Mouse (Mus musculus) cerebellum, postnatal 25 days (tissue): ENCODE measurements around the gene Cacna1e.
A peak's percentile ranks its signal among the peaks of the same experiment; 100 is the strongest.

Experiments
- DNase-seq, 2 experiments: peaks; one replicate each; pipeline ENCODE4 v3.0.0; 2021; ENCODE audit warnings: mixed read lengths in 2 of 2

Gene Cacna1e

GRCm38 (mm10) chr1:154705882-154706565 lies 178.3 kb downstream of the Cacna1e start:
- DNase-seq: no peak

DNA sequence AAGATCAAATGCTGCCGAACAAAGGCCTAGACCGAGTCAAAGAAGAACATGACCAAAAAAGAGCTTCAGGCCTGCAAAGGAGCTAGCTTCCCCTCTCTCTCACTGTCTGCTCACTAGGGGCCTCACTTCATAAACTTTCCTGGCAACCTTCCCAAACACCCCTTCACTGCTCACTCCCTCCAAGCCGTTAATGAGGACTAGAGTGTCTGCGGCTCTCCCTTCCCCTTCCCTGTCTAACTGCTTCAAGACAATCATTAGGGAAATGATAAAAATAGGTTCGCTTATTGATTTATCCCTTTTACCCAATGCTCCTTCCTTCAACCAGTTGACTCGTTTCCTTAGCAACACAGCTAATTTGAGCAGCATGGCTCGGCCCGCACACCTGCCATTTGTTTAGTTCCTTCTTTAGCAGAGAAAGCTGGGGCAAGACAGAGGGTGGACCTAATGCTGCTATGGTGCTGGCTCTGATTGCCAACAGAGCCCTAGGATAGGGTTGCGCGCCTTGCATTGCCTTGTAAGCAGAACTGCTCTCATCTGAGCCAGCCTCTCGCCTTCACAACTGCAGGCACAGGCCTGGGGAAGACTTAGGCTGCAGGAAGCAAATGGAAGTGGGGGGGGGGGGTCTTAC lies 179.6 kb downstream of the Cacna1e start:
- peak in 1 of 2 experiments; percentile 19 for DNase-seq

DNA sequence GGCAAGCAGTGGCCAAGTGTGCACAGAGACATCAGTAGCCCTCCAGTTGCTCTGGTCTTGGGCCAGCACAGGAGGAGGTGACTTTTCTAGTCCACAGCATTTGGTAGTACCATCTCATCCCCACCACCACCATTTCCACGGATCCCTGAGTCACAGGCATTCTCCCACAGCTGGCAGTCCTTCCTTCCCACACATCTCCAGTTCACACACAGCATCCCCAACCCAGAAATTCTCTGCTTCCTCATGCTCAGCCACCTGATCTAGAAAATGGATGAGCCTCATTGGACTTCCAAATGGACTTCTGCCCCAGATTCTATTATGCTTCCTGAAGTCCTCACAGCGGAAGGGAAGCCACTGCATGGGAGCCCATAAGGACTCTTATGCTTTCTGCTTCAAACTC lies 181.7 kb downstream of the Cacna1e start:
- no peak for DNase-seq

DNA sequence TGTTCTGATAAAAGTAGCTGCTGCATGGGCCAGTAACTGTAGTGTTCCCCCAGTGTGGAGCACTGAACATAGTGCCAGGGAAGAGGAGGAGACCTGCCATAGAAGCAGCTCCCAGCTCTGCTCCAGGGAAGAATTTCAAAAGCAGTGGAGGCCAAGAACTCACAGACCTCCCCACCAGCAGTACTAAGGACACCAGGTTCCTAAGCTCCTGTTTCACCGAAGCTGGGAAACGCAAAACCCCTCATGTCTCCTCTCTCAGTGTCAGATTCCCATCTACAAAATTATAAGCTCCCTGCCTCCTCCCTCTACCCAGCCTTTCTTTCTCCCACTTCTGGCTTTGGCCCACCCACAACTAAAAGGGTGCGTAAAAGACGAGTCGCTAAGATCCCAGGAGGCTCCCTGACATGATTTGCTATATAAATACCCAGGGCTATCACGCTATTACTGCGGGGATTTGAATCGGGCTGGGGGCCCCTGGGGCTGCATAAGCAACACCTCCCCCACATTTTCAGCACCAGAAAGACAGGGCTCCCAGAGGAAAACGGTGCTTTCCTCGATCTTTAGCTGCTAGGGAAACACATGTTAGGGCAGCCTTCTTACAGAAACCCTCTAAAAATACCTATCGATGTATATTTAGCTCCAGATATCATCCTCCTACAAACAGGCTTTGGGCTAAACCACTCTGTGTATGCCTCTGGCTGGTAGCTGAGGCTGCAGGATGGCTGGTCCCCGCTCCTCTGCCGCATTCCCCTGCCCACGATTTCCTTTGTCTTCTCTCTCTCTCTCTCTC lies 195.2 kb downstream of the Cacna1e start:
- DNase-seq: peak in 1 of 2 experiments; percentile 12

- DNase-seq: peak; percentile 74 to 77
These were observed 197.4 kb downstream of the Cacna1e start for GRCm38 (mm10) chr1:154686861-154687260.

DNA sequence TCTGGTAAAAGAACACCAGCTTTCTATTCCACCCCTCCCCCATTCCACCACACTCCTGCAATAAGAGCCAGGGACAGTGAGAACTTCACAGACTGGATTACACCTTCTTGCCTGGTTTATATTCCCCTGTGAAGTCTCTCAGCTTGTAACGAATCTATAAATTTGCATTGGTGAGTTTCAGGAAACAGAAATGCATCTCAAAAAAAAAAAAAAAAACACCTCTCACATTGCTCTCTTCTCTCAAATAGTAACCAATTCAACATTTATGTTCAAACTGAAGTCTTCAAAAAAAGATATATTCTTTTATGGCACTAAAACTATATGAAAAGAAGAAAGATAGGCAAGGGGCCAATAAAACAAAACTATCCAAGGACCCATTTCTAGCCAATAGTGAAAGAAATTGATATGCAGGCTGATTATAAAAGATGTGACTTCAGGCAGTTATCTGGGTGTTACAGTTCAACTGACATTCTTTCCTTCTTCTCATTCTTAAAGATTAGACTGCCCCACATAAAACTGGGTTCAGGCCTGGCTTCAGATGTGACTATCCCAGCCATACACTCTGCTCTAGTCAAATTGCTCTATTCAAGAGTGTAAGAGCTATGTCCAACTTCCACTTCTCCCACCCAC lies 200.7 kb downstream of the Cacna1e start:
- no peak for DNase-seq

GRCm38 (mm10) chr1:154678989-154679388 lies 205.3 kb downstream of the Cacna1e start:
- no peak for DNase-seq

DNA sequence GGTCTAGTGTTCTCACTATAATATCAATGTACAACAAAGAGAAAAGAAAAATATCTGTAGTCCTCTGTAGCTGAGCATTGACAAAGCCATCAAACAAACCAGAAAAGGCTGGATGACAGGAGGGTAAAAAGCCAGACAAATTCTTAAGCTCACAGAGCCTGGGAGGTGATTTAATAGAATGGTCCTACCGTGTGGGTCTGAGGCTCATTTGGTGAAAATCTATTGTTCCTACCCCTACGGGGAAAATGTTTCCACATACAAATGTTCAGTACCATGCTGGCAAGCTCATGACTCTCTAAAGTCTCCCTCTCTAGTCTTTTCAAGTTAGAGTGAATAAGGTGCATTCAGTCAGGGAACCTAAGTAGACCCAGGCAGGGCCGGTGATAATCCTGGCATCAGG lies 206.2 kb downstream of the Cacna1e start:
- no peak for DNase-seq

DNA sequence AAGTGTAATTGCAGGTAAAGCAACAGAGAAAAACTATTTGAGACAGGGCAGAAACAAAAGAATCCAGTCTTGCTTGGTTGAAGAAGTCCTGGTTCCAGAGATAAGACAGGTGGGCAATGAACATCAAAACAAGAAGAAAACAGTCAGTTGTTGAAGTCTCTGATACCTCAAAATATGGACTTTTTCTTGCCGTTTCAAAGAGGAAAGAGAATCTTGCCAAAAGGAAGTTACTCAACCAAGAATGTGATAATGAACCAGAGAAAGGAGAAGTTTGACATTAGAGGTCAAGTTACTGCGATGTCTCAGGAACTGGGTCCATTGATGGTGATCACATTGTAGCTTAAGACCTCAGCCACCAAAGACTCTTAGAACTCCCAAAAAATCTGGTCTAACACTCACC lies 206.6 kb downstream of the Cacna1e start:
- DNase-seq: no peak

DNA sequence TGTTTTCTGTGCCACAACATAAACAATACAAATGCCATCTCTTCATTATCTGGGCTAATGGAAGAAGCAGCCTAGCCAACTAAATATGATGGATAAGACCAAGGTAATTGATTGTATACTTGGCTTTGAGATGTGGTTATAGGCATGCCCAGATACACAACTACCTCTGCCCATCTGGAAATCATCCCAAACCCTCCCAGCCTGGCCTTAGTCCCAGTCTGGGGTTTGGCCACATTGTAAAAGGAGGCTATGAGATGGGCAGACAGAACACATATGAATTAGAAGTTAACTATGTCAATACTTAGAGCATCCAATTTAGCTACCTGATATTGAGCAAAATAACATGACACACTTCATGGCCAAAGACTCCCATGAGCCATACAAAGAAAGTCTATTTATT lies 220.6 kb downstream of the Cacna1e start:
- DNase-seq: peak; percentile 68 to 75

GRCm38 (mm10) chr1:154661977-154662376 lies 222.3 kb downstream of the Cacna1e start:
- DNase-seq: no peak

DNA sequence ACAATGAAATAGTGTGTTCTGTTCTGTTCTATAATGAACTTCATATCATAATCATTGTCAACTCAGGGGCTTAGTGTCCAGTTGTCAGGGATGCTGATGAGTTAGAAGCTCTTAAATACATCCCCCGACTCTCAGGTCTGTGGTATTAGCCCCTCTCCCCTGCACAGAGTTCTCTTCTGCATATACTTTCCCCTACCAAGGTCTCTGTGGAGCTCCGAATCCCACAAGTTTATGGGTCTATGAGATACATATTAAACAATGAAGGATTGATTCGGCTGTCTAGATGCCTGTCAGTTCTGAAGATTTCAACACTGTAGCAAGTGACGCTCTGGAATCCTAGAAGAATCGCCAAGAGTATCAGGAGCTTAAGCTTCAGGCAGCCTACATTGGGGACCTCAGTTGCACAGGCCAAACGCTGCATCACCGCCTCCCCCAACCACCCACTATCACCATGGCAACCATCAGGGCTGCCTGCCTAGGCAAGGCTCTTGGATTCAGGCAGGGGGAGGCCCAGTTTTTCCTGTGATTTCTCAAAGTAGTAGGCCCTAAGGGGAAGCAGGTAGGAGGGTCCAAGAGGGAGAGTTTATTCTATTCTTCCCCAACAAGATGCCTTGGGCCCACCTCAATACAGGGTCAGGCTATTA lies 223.0 kb downstream of the Cacna1e start:
- peak in 1 of 2 experiments; percentile 54 for DNase-seq

DNA sequence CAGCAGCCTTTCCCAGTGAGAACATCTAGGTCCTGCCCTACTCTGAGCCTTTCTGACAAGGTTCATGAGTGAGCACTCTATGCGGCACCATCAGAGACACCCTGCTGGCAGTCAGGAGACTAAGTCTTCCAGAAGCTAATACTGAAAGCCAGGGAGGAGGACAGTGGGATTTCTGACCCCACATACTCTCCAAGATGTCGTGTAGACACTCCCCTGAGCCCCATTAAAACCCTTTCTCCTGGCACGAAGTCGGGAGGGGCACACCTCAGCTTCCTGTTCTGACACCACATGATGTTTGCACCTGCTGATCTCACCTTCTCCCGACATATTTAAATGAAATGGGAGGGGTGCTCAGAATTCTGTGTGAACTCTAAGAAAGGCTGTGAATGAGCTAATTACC lies 226.9 kb downstream of the Cacna1e start:
- no peak for DNase-seq

DNA sequence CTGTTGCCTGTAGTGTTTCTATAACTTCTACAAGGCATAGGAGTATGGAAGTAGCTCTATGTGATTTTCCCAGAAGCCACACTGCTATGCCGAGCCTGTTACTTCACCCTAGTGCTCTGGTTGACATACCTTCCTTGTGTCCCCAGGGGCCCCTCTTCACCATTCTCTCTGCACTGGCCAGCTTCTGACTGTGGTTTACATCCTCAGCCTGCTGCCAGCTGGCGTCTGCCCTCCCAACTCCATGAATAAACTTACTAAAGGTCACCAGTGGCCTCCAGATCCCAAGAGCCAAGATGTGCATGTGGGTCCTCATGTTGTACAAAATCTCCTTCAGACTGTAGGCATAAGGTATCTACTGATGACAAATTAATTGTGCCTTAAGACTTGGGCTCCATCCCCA lies 230.3 kb downstream of the Cacna1e start:
- DNase-seq: no peak

GRCm38 (mm10) chr1:154646156-154646950 lies 237.9 kb downstream of the Cacna1e start:
- no peak for DNase-seq

GRCm38 (mm10) chr1:154637821-154638220 lies 246.5 kb downstream of the Cacna1e start:
- DNase-seq: no peak

DNA sequence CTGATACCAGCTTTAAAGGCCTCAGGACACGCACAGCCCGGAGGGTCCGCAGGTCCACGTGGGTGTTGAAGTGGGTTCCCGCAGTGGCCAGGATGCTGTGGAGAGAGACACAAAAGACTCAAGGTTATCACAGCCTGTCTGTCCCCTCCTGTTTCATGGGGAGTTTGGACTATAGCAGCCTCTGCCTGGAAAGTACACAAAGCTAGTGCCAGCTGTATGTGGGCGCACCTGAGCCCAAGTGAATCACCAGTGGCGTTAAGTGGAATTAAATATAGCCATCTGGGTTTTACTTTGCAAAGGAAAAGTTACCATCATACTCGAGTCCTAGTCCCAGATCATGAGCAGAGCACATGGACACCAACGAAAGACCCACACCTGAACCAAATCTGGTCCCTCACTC lies 248.5 kb downstream of the Cacna1e start:
- no peak for DNase-seq

- no peak for DNase-seq
These were observed 251.4 kb downstream of the Cacna1e start for GRCm38 (mm10) chr1:154632886-154633285.

- DNase-seq: peak; percentile 84 to 88
These were observed 261.3 kb downstream of the Cacna1e start for GRCm38 (mm10) chr1:154622666-154623653.

DNA sequence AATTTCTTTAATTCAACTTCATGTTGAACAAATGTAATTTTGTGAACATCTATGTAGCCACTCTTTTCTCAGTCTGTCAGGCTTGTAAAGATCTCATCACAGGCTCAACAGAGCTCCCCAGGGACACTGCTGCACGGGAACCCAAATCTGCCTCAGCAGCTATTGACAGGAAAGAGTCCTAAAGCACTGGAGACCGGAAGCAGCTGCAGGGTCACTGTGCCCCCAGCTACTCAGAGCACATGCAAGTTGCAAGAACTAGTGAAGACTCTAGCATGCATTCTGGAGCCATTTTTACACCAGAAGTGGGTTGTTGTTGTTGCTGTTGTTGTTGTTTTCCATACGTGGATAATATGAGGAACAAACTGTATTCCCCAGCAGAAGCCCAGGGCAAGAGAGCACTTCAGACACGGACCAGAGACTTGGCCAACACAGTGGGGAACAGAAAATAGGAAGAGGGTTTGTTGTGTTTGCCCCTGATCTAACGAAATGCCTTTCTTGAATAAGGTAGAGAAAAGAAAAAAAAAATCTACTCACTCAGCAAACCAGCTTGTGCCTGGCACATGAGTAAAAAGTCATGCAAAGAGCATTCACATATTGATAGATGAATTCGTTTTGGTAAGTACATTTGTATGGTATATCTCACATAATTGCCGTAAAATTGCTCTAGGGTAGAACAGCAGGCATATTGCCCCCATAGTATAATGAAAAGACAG lies 266.4 kb downstream of the Cacna1e start:
- no peak for DNase-seq
